Mouse (Mus musculus): ENCODE results near the gene Gm28041. TPM values are rescaled to one million over a fixed set of nuclear protein-coding genes. Genes with fewer than 3 reads are reported as not detected.

Gene Gm28041
- polyA plus RNA-seq, 1 experiment from 2014 or later: not detected

Other genes with a start within 250 kb of the Gm28041 start
- gene Rsl1, start 202.6 kb downstream of the Gm28041 start, polyA plus RNA-seq (2015; fragmentation: Nextera tagmentation; extraction: Ambion mirVana): 8.6 and 9.4 TPM in 2 replicates
- 3.3 TPM in 2 replicates for gene Zfp455, start 181.2 kb downstream of the Gm28041 start, polyA plus RNA-seq (2015; fragmentation: Nextera tagmentation; extraction: Ambion mirVana)
- 5.8 and 6.4 TPM in 2 replicates for gene Zfp458, start 97.3 kb downstream of the Gm28041 start, polyA plus RNA-seq (2015; fragmentation: Nextera tagmentation; extraction: Ambion mirVana)
- 0.86 and 1.9 TPM in 2 replicates for gene Zfp457, start 69.2 kb downstream of the Gm28041 start, polyA plus RNA-seq (2015; fragmentation: Nextera tagmentation; extraction: Ambion mirVana)
- gene Zfp595, start 43.2 kb downstream of the Gm28041 start, polyA plus RNA-seq (2015; fragmentation: Nextera tagmentation; extraction: Ambion mirVana): 1.7 and 2.1 TPM in 2 replicates
- not detected in 2 replicates for gene Gm28044, start 15.2 kb downstream of the Gm28041 start, polyA plus RNA-seq (2015; fragmentation: Nextera tagmentation; extraction: Ambion mirVana)
- 0.62 and 0.68 TPM in 2 replicates for gene Zfp953, start 15.1 kb downstream of the Gm28041 start, polyA plus RNA-seq (2015; fragmentation: Nextera tagmentation; extraction: Ambion mirVana)
- gene Zfp456, start 77 bp upstream of the Gm28041 start, polyA plus RNA-seq (2015; fragmentation: Nextera tagmentation; extraction: Ambion mirVana): 0.61 and 0.80 TPM in 2 replicates
- gene Zfp429, start 24.1 kb upstream of the Gm28041 start, polyA plus RNA-seq (2015; fragmentation: Nextera tagmentation; extraction: Ambion mirVana): 4.4 and 5.3 TPM in 2 replicates
- 1.3 and 2.0 TPM in 2 replicates for gene Zfp459, start 45.7 kb upstream of the Gm28041 start, polyA plus RNA-seq (2015; fragmentation: Nextera tagmentation; extraction: Ambion mirVana)
- 9.7 and 11.0 TPM in 2 replicates for gene Zfp874a, start 75.9 kb upstream of the Gm28041 start, polyA plus RNA-seq (2015; fragmentation: Nextera tagmentation; extraction: Ambion mirVana)
- 4.9 and 5.1 TPM in 2 replicates for gene Zfp874b, start 108.5 kb upstream of the Gm28041 start, polyA plus RNA-seq (2015; fragmentation: Nextera tagmentation; extraction: Ambion mirVana)
- gene Zfp58, start 124.8 kb upstream of the Gm28041 start, polyA plus RNA-seq (2015; fragmentation: Nextera tagmentation; extraction: Ambion mirVana): 13.9 and 14.8 TPM in 2 replicates
- gene Gm26965, start 150.4 kb upstream of the Gm28041 start, polyA plus RNA-seq (2015; fragmentation: Nextera tagmentation; extraction: Ambion mirVana): not detected in 2 replicates
- gene Zfp87, start 150.4 kb upstream of the Gm28041 start, polyA plus RNA-seq (2015; fragmentation: Nextera tagmentation; extraction: Ambion mirVana): 42.4 and 45.3 TPM in 2 replicates
- gene Zfp748, start 178.1 kb upstream of the Gm28041 start, polyA plus RNA-seq (2015; fragmentation: Nextera tagmentation; extraction: Ambion mirVana): 16.7 and 19.6 TPM in 2 replicates
- 6.3 and 7.6 TPM in 2 replicates for gene Zfp729b, start 234.0 kb upstream of the Gm28041 start, polyA plus RNA-seq (2015; fragmentation: Nextera tagmentation; extraction: Ambion mirVana)

Data from forebrain, embryonic 16.5 days (tissue).